Mouse (Mus musculus) C2C12 (cell line): Measurements from ENCODE around the gene Irf5.

Experiments used
- CTCF ChIP-seq: IDR thresholded peaks from one replicate; pipeline ENCODE4 v1.5.1; 2011; ENCODE audit not compliant: control insufficient read depth, insufficient read depth, insufficient read length
- MAX ChIP-seq: IDR thresholded peaks from one replicate; pipeline ENCODE4 v1.6.1; 2011; ENCODE audit warnings: mild to moderate bottlenecking, control low read depth
- MYOD1 ChIP-seq: IDR thresholded peaks from one replicate; pipeline ENCODE4 v1.6.1; 2011; ENCODE audit warnings: low read depth; ENCODE audit not compliant: control insufficient read depth, insufficient read length

DNA sequence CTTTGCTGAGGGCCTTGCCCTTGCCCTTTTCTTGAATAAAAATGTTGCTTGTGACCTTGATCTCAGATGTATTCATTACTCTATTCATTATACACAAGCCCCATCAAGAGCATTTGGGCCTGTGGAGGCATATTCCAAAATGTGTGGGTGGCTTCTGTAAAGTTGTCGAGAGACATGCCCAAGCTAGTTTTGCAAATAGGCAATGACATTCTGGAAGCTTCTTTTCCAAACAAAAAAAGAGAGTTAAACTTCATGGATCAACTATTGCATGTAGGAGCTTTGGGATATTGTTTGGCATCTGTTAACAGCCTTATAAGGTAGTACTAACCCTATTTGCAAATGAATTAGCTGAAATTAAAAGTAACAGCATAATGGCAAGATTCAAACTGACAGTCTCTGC is 21.7 kb downstream of the Irf5 start:
- no peak for TF ChIP-seq CTCF
- no peak for TF ChIP-seq MAX
- TF ChIP-seq MYOD1, result no peak
